Mouse (Mus musculus): ENCODE measurements around the gene Mtmr12.

The Mtmr12 gene

DNA sequence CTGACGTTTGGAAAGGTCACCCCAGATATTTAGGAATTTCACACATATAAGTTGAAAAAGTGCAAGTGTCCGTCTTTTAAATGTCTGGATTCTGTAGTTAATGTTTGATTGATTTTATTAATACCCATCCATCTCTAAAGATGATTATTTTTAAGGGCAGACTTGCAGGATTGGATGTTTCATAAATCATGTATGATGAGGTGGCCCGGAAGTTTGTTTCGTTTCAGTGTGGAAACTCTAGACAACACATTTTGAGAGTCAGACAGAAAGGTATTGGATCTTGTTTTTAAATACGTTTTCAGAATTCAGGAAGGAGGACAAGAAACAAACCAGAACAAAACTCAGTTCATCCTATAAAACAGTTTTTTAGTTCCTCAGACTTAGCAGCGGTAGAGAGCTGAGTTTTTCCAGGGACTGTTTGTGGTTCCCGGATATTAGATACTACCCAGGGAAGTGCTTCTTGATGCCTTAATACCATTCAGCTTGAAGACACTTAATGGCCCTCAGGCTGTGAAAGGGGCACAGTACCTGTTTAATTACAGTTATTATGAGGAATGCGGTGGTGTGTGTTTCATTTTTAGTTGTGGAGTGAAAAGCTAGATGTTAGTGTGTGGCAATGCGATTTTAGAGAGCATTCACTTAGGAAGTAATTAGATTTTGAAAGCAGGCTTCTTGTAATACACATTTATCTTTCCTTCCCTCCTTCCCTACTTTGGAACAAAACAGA, 118.0 kb downstream of the Mtmr12 start:
- DNase-seq: no peak

Measured in kidney, adult 9 months (tissue).